22 mouse cellular contexts compared by ENCODE assay signal in genomic region chr7:67207701-67208100, GRCm38 (mm10). TPM values are rescaled to one million over a fixed set of nuclear protein-coding genes. Genes with fewer than 3 reads are reported as not detected.
DNase-seq lines count a peak whose midpoint lies in the region; ATAC-seq and TF ChIP-seq lines count a peak whose summit lies in the region.
"Had no signal": no experiment of that assay in that cellular context is flagged by ENCODE, and none has a peak within 500 bp of the region (broad histone marks: within the 10 kb centered on the region; RNA-seq: fewer than 3 reads in every experiment).

No protein-coding gene starts in this region.

- no peak for TF ChIP-seq CTCF in layer of hippocampus, adult 2 months (conservative IDR thresholded peaks at IDR 0.05)

- 0 out of 2 replicates have a peak, but pooled peaks cover 9% of the 10 kb centered on the region for H3K4me1 ChIP-seq in embryonic facial prominence, embryonic 14.5 days (ENCODE audit: control insufficient read depth, insufficient read depth, low read length)
- H3K4me1 ChIP-seq in embryonic facial prominence, embryonic 10.5 days = peaks cover 9% of the 10 kb centered on the region; the same call in 1 of the 2 replicates
- H3K4me1 ChIP-seq: heart, embryonic 15.5 days had no signal

- no peak overlapping the region for H3K9ac ChIP-seq in embryonic facial prominence, embryonic 14.5 days (ENCODE audit: low read depth, low read length)
- H3K9ac ChIP-seq: forebrain, postnatal 0 days; heart, embryonic 15.5 days; hindbrain, embryonic 14.5 days; liver, embryonic 14.5 days; neural tube, embryonic 12.5 days had no signal

- no peaks in the 10 kb centered on the region for H3K9me3 ChIP-seq in embryonic facial prominence, embryonic 14.5 days (ENCODE audit: control insufficient read depth, low read length)
- H3K9me3 ChIP-seq in embryonic facial prominence, embryonic 10.5 days = no peaks in the 10 kb centered on the region
- H3K9me3 ChIP-seq: heart, embryonic 15.5 days; neural tube, embryonic 12.5 days had no signal

- no peaks in the 10 kb centered on the region for H3K27me3 ChIP-seq in embryonic facial prominence, embryonic 14.5 days (replicated peaks; ENCODE audit: control insufficient read depth, insufficient read depth, low read length)
- H3K27me3 ChIP-seq in embryonic facial prominence, embryonic 10.5 days (replicated peaks; ENCODE audit: low read depth, poor library complexity, severe bottlenecking) = no peaks in the 10 kb centered on the region
- H3K27me3 ChIP-seq: heart, embryonic 15.5 days; neural tube, embryonic 12.5 days had no signal

- WGBS in embryonic facial prominence, embryonic 14.5 days = 46% methylated on average over 6 of the region's 6 CpGs
- 45% methylated on average over 6 of the region's 6 CpGs for WGBS in embryonic facial prominence, embryonic 10.5 days

- no peak overlapping the region for H3K4me3 ChIP-seq in embryonic facial prominence, embryonic 14.5 days (ENCODE audit: low read depth, low read length)
- H3K4me3 ChIP-seq in embryonic facial prominence, embryonic 10.5 days = no peak overlapping the region
- no peak overlapping the region for H3K4me3 ChIP-seq in layer of hippocampus, adult 2 months
- H3K4me3 ChIP-seq: heart, embryonic 15.5 days; neural tube, embryonic 12.5 days had no signal

- H3K4me2 ChIP-seq in embryonic facial prominence, embryonic 14.5 days (ENCODE audit: low read depth, low read length) = no peak overlapping the region
- H3K4me2 ChIP-seq: heart, embryonic 15.5 days; hindbrain, embryonic 14.5 days; neural tube, embryonic 12.5 days had no signal

- no peaks in the 10 kb centered on the region for H3K36me3 ChIP-seq in embryonic facial prominence, embryonic 14.5 days (ENCODE audit: control insufficient read depth, insufficient read depth, low read length)
- H3K36me3 ChIP-seq in embryonic facial prominence, embryonic 10.5 days (replicated peaks) = no peaks in the 10 kb centered on the region
- H3K36me3 ChIP-seq: heart, embryonic 15.5 days; neural tube, embryonic 12.5 days had no signal

- H3K27ac ChIP-seq in embryonic facial prominence, embryonic 14.5 days (replicated peaks; ENCODE audit: low read depth, low read length) = no peak overlapping the region
- no peak overlapping the region for H3K27ac ChIP-seq in embryonic facial prominence, embryonic 10.5 days (replicated peaks)
- H3K27ac ChIP-seq in layer of hippocampus, adult 2 months = no peak overlapping the region
- H3K27ac ChIP-seq: heart, embryonic 15.5 days; hindbrain, embryonic 14.5 days; liver, embryonic 14.5 days; neural tube, embryonic 12.5 days had no signal

- no peak for ATAC-seq in embryonic facial prominence, embryonic 14.5 days (ENCODE audit: low read depth)
- ATAC-seq: forebrain, postnatal 0 days had no signal

- DNase-seq in embryonic facial prominence, embryonic 14.5 days (ENCODE audit: low spot score) = peak; percentile 9
- no peak for DNase-seq in embryonic facial prominence, embryonic 10.5 days (ENCODE audit: low spot score)
- peak; percentile 37 for DNase-seq in testis, postnatal 10 days (ENCODE audit: low spot score)
- no peak for DNase-seq in testis, postnatal 14 days (ENCODE audit: low spot score)
- peak; percentile 56 for DNase-seq in kidney, postnatal 14 days
- no peak for DNase-seq in spleen, postnatal 36 days (ENCODE audit: low spot score in 2 of 2)
- no peak for DNase-seq in layer of hippocampus, adult 2 months (ENCODE audit: low spot score in 2 of 2)
- DNase-seq: adrenal gland, postnatal 10 days; cerebellum, adult 8-10 months; cerebellum, postnatal 36 days; embryo, embryonic 11 days; forebrain, postnatal 0 days; gastrocnemius, postnatal 36 days; heart, postnatal 4 days; lung, postnatal 4 days; right cerebral cortex, postnatal 14 days; spleen, adult 18-20 months; thymus, postnatal 25 days had no signal

RNA-seq across cellular contexts. Expression of gene Lysmd4, which starts 14.6 kb away (rescaled TPM):
- polyA plus RNA-seq in embryonic facial prominence, embryonic 14.5 days (2014; fragmentation: Nextera tagmentation; extraction: Ambion mirVana) = 13.4 and 13.7 TPM in 2 replicates
- 14.0 and 14.3 TPM in 2 replicates for polyA plus RNA-seq in embryonic facial prominence, embryonic 10.5 days (2016; fragmentation: Nextera tagmentation; extraction: Ambion mirVana)
- total RNA-seq in layer of hippocampus, adult 2 months (2021) = 10 to 100 TPM; 33.7 to 34.7 TPM

Comparison
In these comparisons a context has a peak if more than half of its experiments do, and no peak if none do; other contexts are left out.
1. DNase-seq: peak in embryonic facial prominence, embryonic 14.5 days (single experiment), testis, postnatal 10 days (single experiment) and kidney, postnatal 14 days (single experiment); none in embryonic facial prominence, embryonic 10.5 days (single experiment), testis, postnatal 14 days (single experiment), spleen, postnatal 36 days (0 of 2) and layer of hippocampus, adult 2 months (0 of 2).